26 mouse cellular contexts compared by ENCODE assay signal in the genomic region with DNA sequence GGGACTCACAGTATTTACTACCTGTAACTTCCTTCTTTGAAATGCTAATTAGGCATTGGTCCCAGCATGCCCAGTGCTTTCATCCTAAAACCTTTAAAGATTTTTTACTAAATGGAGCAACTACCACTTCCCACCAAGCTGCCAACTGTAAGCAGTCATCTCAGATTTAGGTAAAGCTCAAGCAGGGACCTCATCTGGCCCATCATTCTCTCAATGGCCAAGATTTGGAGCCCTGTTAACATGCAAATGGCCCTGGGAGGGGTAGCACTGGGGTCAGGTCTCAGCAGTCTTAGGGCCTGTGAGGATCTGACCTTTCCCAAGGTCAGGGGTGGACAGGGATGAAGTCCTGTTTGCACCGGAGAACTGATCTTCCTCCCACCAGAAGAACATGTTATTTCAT.
"Had no signal": no experiment of that assay in that cellular context is flagged by ENCODE, and none has a peak within 500 bp of the region (broad histone marks: within the 10 kb centered on the region; RNA-seq: fewer than 3 reads in every experiment).

No protein-coding gene starts in this region.

- ATAC-seq: hindbrain, embryonic 16.5 days; inflammation-experienced regulatory T-cells, adult 6 months; intestine, embryonic 16.5 days; liver, postnatal 0 days had no signal

- H3K9ac ChIP-seq: heart, embryonic 12.5 days; hindbrain, embryonic 12.5 days; hindbrain, embryonic 14.5 days; limb, embryonic 12.5 days; liver, embryonic 13.5 days; liver, embryonic 15.5 days; liver, postnatal 0 days had no signal

- H3K4me1 ChIP-seq: hindbrain, embryonic 10.5 days; hindbrain, embryonic 12.5 days; limb, embryonic 10.5 days; limb, embryonic 12.5 days; liver, embryonic 13.5 days; liver, embryonic 15.5 days had no signal

- H3K27me3 ChIP-seq: heart, embryonic 12.5 days; hindbrain, embryonic 12.5 days; limb, embryonic 12.5 days; liver, embryonic 13.5 days; liver, embryonic 15.5 days had no signal

- H3K27ac ChIP-seq: heart, adult 2 months; hindbrain, embryonic 10.5 days; hindbrain, embryonic 12.5 days; hindbrain, embryonic 14.5 days; left cerebral cortex, adult 2 months; limb, embryonic 10.5 days; limb, embryonic 12.5 days; liver, embryonic 13.5 days; liver, embryonic 15.5 days had no signal

- H3K9me3 ChIP-seq: heart, embryonic 12.5 days; hindbrain, embryonic 10.5 days; hindbrain, embryonic 12.5 days; limb, embryonic 10.5 days; limb, embryonic 12.5 days; liver, embryonic 13.5 days; liver, embryonic 15.5 days had no signal

- H3K4me3 ChIP-seq: heart, adult 2 months; heart, embryonic 12.5 days; hindbrain, embryonic 10.5 days; hindbrain, embryonic 12.5 days; left cerebral cortex, adult 2 months; limb, embryonic 10.5 days; limb, embryonic 12.5 days; liver, embryonic 13.5 days; liver, embryonic 15.5 days had no signal

- DNase-seq: gastrocnemius, postnatal 14 days; gastrocnemius, postnatal 36 days; heart, adult 11 months; heart, adult 2 months; heart, postnatal 10 days; heart, postnatal 4 days; kidney, adult 11 months; kidney, adult 8-10 months; kidney, postnatal 10 days; kidney, postnatal 36 days; layer of hippocampus, adult 9-11 months; liver; liver, embryonic 13.5 days; liver, postnatal 0 days had no signal

- H3K36me3 ChIP-seq: heart, embryonic 12.5 days; hindbrain, embryonic 10.5 days; hindbrain, embryonic 12.5 days; limb, embryonic 10.5 days; limb, embryonic 12.5 days; liver, embryonic 13.5 days; liver, embryonic 15.5 days had no signal

- H3K4me2 ChIP-seq: heart, embryonic 12.5 days; hindbrain, embryonic 12.5 days; hindbrain, embryonic 14.5 days; limb, embryonic 12.5 days; liver, embryonic 11.5 days; liver, embryonic 13.5 days; liver, embryonic 15.5 days had no signal
